In genomic region chr16:10337422-10338197, GRCm38 (mm10) we compare ENCODE assay signal across 13 mouse cellular contexts. TPM values are rescaled to one million over a fixed set of nuclear protein-coding genes. Genes with fewer than 3 reads are reported as not detected.
DNase-seq lines count a peak whose midpoint lies in the region; ATAC-seq lines count a peak whose summit lies in the region.
"Had no signal": no experiment of that assay in that cellular context is flagged by ENCODE, and none has a peak within 500 bp of the region (broad histone marks: within the 10 kb centered on the region; RNA-seq: fewer than 3 reads in every experiment).

No protein-coding gene starts in this region.

- H3K27ac ChIP-seq in heart, embryonic 14.5 days (replicated peaks in 1 of 2; ENCODE audit: control insufficient read depth in 1 of 2, insufficient read depth in 1 of 2, low read depth in 2 of 2, low read length in 2 of 2) = peak overlapping the region; percentile 40 to 66
- peak overlapping the region; percentile 91 for H3K27ac ChIP-seq in lung, embryonic 16.5 days (ENCODE audit: low read length)
- no peak overlapping the region for H3K27ac ChIP-seq in kidney, embryonic 15.5 days

- H3K27me3 ChIP-seq in heart, embryonic 14.5 days (ENCODE audit: control insufficient read depth, insufficient read depth, low read length) = no peaks in the 10 kb centered on the region
- H3K27me3 ChIP-seq in lung, embryonic 16.5 days (ENCODE audit: control insufficient read depth, insufficient read depth, low read depth, low read length) = no peaks in the 10 kb centered on the region
- H3K27me3 ChIP-seq in kidney, embryonic 15.5 days = no peaks in the 10 kb centered on the region

- H3K4me2 ChIP-seq in heart, embryonic 14.5 days (ENCODE audit: low read length) = no peak overlapping the region
- H3K4me2 ChIP-seq in lung, embryonic 16.5 days (ENCODE audit: low read depth, low read length) = no peak overlapping the region
- no peak overlapping the region for H3K4me2 ChIP-seq in kidney, embryonic 15.5 days
- H3K4me2 ChIP-seq: liver, embryonic 11.5 days had no signal

- DNase-seq in heart, adult 18-20 months = peak; percentile 42 to 51
- no peak for DNase-seq in heart, adult 8-10 months (ENCODE audit: low spot score)
- DNase-seq in ES-CJ7 (ENCODE audit: low read depth, low spot score) = peak; percentile 61
- no peak for DNase-seq in kidney, adult 11 months
- DNase-seq: kidney, adult 9 months; retina, postnatal 1 day; thymus, postnatal 25 days had no signal

- peaks cover 12 to 17% of the 10 kb centered on the region in 2 experiments for H3K4me1 ChIP-seq in heart, embryonic 14.5 days (ENCODE audit: control insufficient read depth in 2 of 2, insufficient read depth in 2 of 2, low read length in 2 of 2)
- peaks cover 10% of the 10 kb centered on the region for H3K4me1 ChIP-seq in lung, embryonic 16.5 days (replicated peaks; ENCODE audit: control insufficient read depth, insufficient read depth, low read length)
- H3K4me1 ChIP-seq in kidney, embryonic 15.5 days = 0 out of 2 replicates have a peak, but pooled peaks cover 3% of the 10 kb centered on the region

- H3K9me3 ChIP-seq in heart, embryonic 14.5 days (ENCODE audit: control insufficient read depth, low read length) = no peaks in the 10 kb centered on the region
- H3K9me3 ChIP-seq in lung, embryonic 16.5 days (ENCODE audit: control insufficient read depth, low read length) = no peaks in the 10 kb centered on the region
- no peaks in the 10 kb centered on the region for H3K9me3 ChIP-seq in kidney, embryonic 15.5 days (replicated peaks)

- 38% methylated on average over 13 of the region's 13 CpGs for WGBS in heart, embryonic 14.5 days
- 55% methylated on average over 13 of the region's 13 CpGs for WGBS in lung, embryonic 16.5 days
- WGBS in kidney, embryonic 15.5 days = 82% methylated on average over 13 of the region's 13 CpGs

- no peak overlapping the region for H3K9ac ChIP-seq in heart, embryonic 14.5 days (ENCODE audit: low read length)
- no peak overlapping the region; the same call in 1 of the 2 replicates for H3K9ac ChIP-seq in lung, embryonic 16.5 days (ENCODE audit: low read length)
- H3K9ac ChIP-seq in kidney, embryonic 15.5 days = no peak overlapping the region

- ATAC-seq in heart, embryonic 14.5 days (ENCODE audit: insufficient number of reproducible peaks, insufficient read depth, low FRiP score, low read depth) = peak; percentile 58; the same call in 1 of the 2 replicates
- ATAC-seq in lung, embryonic 16.5 days (ENCODE audit: low read depth) = peak; percentile 79
- ATAC-seq in inflammation-experienced regulatory T-cells, adult 6 months = no peak
- ATAC-seq in kidney, embryonic 15.5 days (replicated peaks; ENCODE audit: low FRiP score) = no peak

- no peak overlapping the region for H3K4me3 ChIP-seq in heart, embryonic 14.5 days (ENCODE audit: control insufficient read depth in 1 of 2, insufficient read depth in 1 of 2, low read depth in 1 of 2, low read length in 2 of 2)
- no peak overlapping the region for H3K4me3 ChIP-seq in lung, embryonic 16.5 days (ENCODE audit: low read length)
- H3K4me3 ChIP-seq in kidney, embryonic 15.5 days (replicated peaks) = no peak overlapping the region

- H3K36me3 ChIP-seq in heart, embryonic 14.5 days (ENCODE audit: control insufficient read depth, insufficient read depth, low read length) = no peaks in the 10 kb centered on the region
- no peaks in the 10 kb centered on the region for H3K36me3 ChIP-seq in lung, embryonic 16.5 days (ENCODE audit: control insufficient read depth, insufficient read depth, low read length)
- no peaks in the 10 kb centered on the region for H3K36me3 ChIP-seq in kidney, embryonic 15.5 days

RNA-seq across cellular contexts. Expression of gene Emp2, which starts 23.8 kb away (rescaled TPM):
- total RNA-seq in heart, adult 18-20 months (2021) = 10 to 100 TPM; 31.4 to 34.6 TPM
- total RNA-seq in heart, adult 8-10 months (2022) = 10 to 100 TPM; 32.6 to 40.9 (median 37.7) TPM
- 35.9 and 37.2 TPM in 2 replicates for polyA plus RNA-seq in heart, embryonic 14.5 days (2014; fragmentation: Nextera tagmentation; extraction: Ambion mirVana)
- 131 and 151 TPM in 2 replicates for polyA plus RNA-seq in lung, embryonic 16.5 days (2015; fragmentation: Nextera tagmentation; extraction: Ambion mirVana)
- under 1 TPM in 1 of 3 experiments, not detected in 2; 0.07 TPM for polyA plus RNA-seq in inflammation-experienced regulatory T-cells, adult 6 months (2017; shearing (Covaris generic))
- 18.5 and 19.6 TPM in 2 replicates for polyA plus RNA-seq in kidney, embryonic 15.5 days (2015; fragmentation: Nextera tagmentation; extraction: Ambion mirVana)
- total RNA-seq: MEL had no signal

RNA-seq across cellular contexts. Expression of gene Tekt5, which starts 57.7 kb away (rescaled TPM):
- not detected for total RNA-seq in heart, adult 18-20 months (2021)
- total RNA-seq in heart, adult 8-10 months (2022) = under 1 TPM in 1 of 4 experiments, not detected in 3; 0.22 TPM
- 0.32 and 0.97 TPM in 2 replicates for polyA plus RNA-seq in heart, embryonic 14.5 days (2014; fragmentation: Nextera tagmentation; extraction: Ambion mirVana)
- polyA plus RNA-seq in lung, embryonic 16.5 days (2015; fragmentation: Nextera tagmentation; extraction: Ambion mirVana) = 2.9 and 4.2 TPM in 2 replicates
- not detected for polyA plus RNA-seq in inflammation-experienced regulatory T-cells, adult 6 months (2017; shearing (Covaris generic))
- 0.91 and 1.1 TPM in 2 replicates for polyA plus RNA-seq in kidney, embryonic 15.5 days (2015; fragmentation: Nextera tagmentation; extraction: Ambion mirVana)
- polyA plus RNA-seq: liver, embryonic 11.5 days had no signal

Comparison
In these comparisons a context has a peak if more than half of its experiments do, and no peak if none do; other contexts are left out.
1. DNase-seq: peak in heart, adult 18-20 months (2 of 2) and ES-CJ7 (single experiment); none in heart, adult 8-10 months (single experiment) and kidney, adult 11 months (single experiment).
2. ATAC-seq: peak in heart, embryonic 14.5 days (single experiment) and lung, embryonic 16.5 days (single experiment); none in inflammation-experienced regulatory T-cells, adult 6 months (single experiment) and kidney, embryonic 15.5 days (single experiment).
3. RNA of gene Emp2, which starts 23.8 kb away (polyA plus RNA-seq): 131 to 151 TPM in lung, embryonic 16.5 days, 35.9 to 37.2 TPM in heart, embryonic 14.5 days and 18.5 to 19.6 TPM in kidney, embryonic 15.5 days; 0.07 TPM in inflammation-experienced regulatory T-cells, adult 6 months; every median in the first group is over 10 times any median in the second.